Mouse (Mus musculus) limb, embryonic 14.5 days (tissue): ENCODE measurements around the gene Ank3. TPM values are rescaled to one million over a fixed set of nuclear protein-coding genes. Genes with fewer than 3 reads are reported as not detected.

Experiments
- ATAC-seq: fragments of 200-750 bp; cut with Nextera tagmentation; 2 replicates; pipeline ENCODE4 v1.8.0; 2017; ENCODE audit warnings: low read depth, moderate number of reproducible peaks, moderate TSS enrichment; ENCODE audit not compliant: low FRiP score
- DNase-seq: peaks from one replicate; pipeline ENCODE4 v3.0.0-alpha.2; 2015; ENCODE audit warnings: low spot score
- H3K27ac ChIP-seq: fragments of 300-500 bp; sonication (generic); replicated peaks from 2 replicates; pipeline ENCODE4 v1.5.1; 2014; ENCODE audit warnings: low read depth, mild to moderate bottlenecking, low read length, moderate library complexity, mixed read lengths
- H3K27me3 ChIP-seq: fragments of 300-500 bp; sonication (generic); 2 replicates; pipeline ENCODE4 v1.6.1; 2014; ENCODE audit warnings: low read length, mixed read lengths; ENCODE audit not compliant: control insufficient read depth, insufficient read depth
- H3K36me3 ChIP-seq: fragments of 300-500 bp; sonication (generic); 2 replicates; pipeline ENCODE4 v1.6.1; 2014; ENCODE audit warnings: mild to moderate bottlenecking, low read length, moderate library complexity, mixed read lengths; ENCODE audit not compliant: control insufficient read depth, insufficient read depth
- H3K4me1 ChIP-seq: fragments of 300-500 bp; sonication (generic); 2 replicates; pipeline ENCODE4 v1.6.1; 2014; ENCODE audit warnings: antibody characterized with exemption, low read length, mixed read lengths; ENCODE audit not compliant: control insufficient read depth, insufficient read depth
- H3K4me2 ChIP-seq: fragments of 300-500 bp; sonication (generic); replicated peaks from 2 replicates; pipeline ENCODE4 v1.6.1; 2014; ENCODE audit warnings: low read depth, mild to moderate bottlenecking, low read length, moderate library complexity; ENCODE audit not compliant: severe bottlenecking
- H3K4me3 ChIP-seq: fragments of 300-500 bp; sonication (generic); replicated peaks from 2 replicates; pipeline ENCODE4 v1.5.1; 2014; ENCODE audit warnings: low read length
- H3K9ac ChIP-seq: fragments of 300-500 bp; sonication (generic); 2 replicates; pipeline ENCODE4 v1.6.1; 2014; ENCODE audit warnings: mild to moderate bottlenecking, low read depth, low read length, moderate library complexity; ENCODE audit not compliant: severe bottlenecking
- H3K9me3 ChIP-seq: fragments of 300-500 bp; sonication (generic); 2 replicates; pipeline ENCODE4 v1.6.1; 2016; ENCODE audit warnings: low read length; ENCODE audit not compliant: control insufficient read depth
- POLR2A ChIP-seq: fragments of 200-500 bp; IDR thresholded peaks from 2 replicates; pipeline ENCODE4 v1.8.0; 2012; ENCODE audit warnings: inconsistent platforms, mild to moderate bottlenecking, moderate library complexity, borderline replicate concordance; ENCODE audit not compliant: insufficient read depth, insufficient read length; ENCODE audit errors: extremely low read depth
- WGBS: fragments of 180-500 bp; shearing (Covaris S2); extraction: QIAGEN DNeasy Blood & Tissue Kit; methylation state at CpG from one replicate; pipeline ENCODE4 v1.1.7; 2014; 5-methylcytosine and 5-hydroxymethylcytosine counted together
- polyA plus RNA-seq, 2 experiments: library from polyadenylated mRNA; depleted of rRNA in 1 of 2; stranded (reverse) in 1 of 2; unstranded in 1 of 2; fragments of >200 nt; fragmentation: Nextera tagmentation in 1 of 2; extraction: Ambion mirVana in 1 of 2; gene quantifications; 2 replicates each; pipeline versions ENCODE4 v1.2.1 to v1.2.3; 2012 to 2014

Gene Ank3
- polyA plus RNA-seq, 2 experiments, result 14.8 to 25.2 TPM

DNA sequence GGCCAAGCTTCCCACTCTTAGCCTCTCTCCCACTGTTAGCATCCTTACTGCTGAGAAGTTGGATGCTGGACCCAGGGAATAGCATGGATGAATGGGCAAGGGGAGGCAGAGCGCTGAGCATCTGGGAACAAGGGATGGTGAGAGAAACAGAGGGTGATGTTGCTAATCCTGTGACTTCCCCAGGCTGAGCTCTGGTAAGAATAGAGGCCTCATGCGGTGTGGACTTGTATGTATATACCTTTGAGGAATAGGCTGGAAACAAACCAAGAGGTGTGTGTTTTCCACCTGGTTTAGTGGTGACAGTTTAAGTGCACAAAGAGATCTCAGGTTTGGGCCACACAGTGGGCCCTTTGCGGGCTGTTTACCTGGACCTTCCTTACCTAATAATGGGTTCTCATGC, 517.0 kb downstream of the Ank3 start:
- H3K4me3 ChIP-seq, result no peak overlapping the region
- ATAC-seq (no peak), DNase-seq (no peak)
- H3K27me3 ChIP-seq, result no peaks in the 10 kb centered on the region
- H3K27ac ChIP-seq, result no peak overlapping the region
- no peaks in the 10 kb centered on the region for H3K36me3 ChIP-seq
- 63% methylated on average over 3 of the region's 3 CpGs for WGBS
- H3K4me1 ChIP-seq, result no peaks in the 10 kb centered on the region
- H3K9me3 ChIP-seq, result no peaks in the 10 kb centered on the region
- no peak overlapping the region for H3K4me2 ChIP-seq
- H3K9ac ChIP-seq, result no peak overlapping the region
- no peak for TF ChIP-seq POLR2A

DNA sequence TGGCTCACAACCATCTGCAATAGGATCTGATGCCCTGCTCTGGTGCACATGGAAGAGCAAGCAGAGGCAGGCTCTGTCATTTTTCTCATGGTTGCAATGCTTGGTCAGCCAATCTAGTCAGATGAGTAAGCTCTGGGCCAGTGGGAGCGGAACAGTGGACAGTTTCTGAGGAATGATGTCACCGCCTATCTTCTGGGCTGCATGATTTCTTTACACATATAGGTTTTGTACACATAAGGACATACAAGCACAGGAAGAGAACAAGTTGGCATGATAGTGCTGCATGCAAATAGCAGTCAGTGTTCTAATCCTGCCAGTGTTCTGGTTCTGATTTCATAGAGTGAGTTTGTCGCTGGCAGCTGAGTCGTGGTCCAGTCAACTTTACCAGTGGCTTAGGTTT, 517.6 kb downstream of the Ank3 start:
- ATAC-seq (no peak), DNase-seq (no peak)
- TF ChIP-seq POLR2A, result no peak
- Histone ChIP-seq H3K36me3 (no peaks in the 10 kb centered on the region), H3K4me2 (no peak overlapping the region), H3K4me3 (no peak overlapping the region), H3K4me1 (no peaks in the 10 kb centered on the region), H3K9me3 (no peaks in the 10 kb centered on the region), H3K9ac (no peak overlapping the region), H3K27ac (no peak overlapping the region), H3K27me3 (no peaks in the 10 kb centered on the region)
- WGBS, result 90% methylated on average over 4 of the region's 4 CpGs

DNA sequence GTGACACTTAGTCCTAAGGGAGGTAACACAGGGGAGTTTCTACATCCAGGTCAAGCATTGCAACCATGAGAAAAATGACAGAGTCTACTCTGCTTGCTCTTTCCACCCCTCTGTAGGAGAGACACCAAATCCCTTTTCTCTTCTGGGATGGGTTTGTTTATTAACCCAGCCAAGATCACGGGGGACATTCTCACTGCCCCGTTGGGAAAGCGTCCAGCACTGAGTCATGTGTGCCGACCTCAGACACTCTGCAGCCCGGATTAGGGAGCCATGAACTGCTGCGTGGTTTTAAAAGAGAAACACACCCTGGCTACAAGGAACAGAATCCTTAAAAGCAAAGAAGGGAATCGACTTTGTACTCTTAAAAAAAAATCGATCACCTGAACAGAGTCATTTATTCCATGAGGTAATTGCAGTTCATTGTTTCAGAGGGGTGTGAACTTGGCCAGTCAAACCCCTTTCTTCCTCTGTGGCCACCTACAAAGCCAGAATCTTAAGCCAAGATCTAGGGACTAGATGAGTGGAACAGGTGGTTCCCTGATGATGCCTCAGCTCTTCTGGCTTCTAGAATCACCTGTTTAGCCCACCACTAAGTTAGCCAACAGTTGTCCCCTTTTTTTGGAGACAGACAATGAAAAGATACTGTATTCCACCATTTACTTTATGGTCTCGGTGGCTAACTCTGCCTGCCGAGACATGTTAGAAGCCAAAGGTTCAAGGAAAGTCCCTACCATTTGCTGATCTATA, 518.3 kb downstream of the Ank3 start:
- H3K4me1 ChIP-seq, result no peaks in the 10 kb centered on the region
- H3K27ac ChIP-seq, result no peak overlapping the region
- DNase-seq (no peak), ATAC-seq (no peak)
- H3K9ac ChIP-seq, result no peak overlapping the region
- no peaks in the 10 kb centered on the region for H3K36me3 ChIP-seq
- WGBS, result 75% methylated on average over 10 of the region's 10 CpGs
- no peaks in the 10 kb centered on the region for H3K9me3 ChIP-seq
- no peaks in the 10 kb centered on the region for H3K27me3 ChIP-seq
- no peak for TF ChIP-seq POLR2A
- H3K4me3 ChIP-seq, result no peak overlapping the region
- no peak overlapping the region for H3K4me2 ChIP-seq

DNA sequence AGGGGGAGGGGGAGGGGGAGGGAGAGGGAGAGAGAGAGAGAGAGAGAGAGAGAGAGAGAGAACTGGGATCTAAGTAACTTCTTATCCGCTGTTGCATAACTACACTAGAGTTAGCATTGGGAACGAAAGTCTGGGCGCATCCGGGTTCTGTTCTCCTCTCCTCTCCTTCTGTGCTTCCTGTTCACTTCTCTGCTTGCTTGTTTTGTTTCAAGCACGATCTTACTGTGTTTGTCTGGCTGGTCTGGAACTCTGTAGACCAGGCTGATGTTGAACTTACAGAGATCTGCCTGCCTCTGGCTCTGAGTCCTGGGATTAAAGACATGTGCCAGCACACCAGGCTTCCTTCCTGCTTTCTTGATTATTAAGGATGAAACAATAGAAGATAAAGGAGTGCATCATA, 519.1 kb downstream of the Ank3 start:
- Histone ChIP-seq H3K9ac (no peak overlapping the region), H3K36me3 (no peaks in the 10 kb centered on the region), H3K27ac (no peak overlapping the region), H3K9me3 (no peaks in the 10 kb centered on the region), H3K4me3 (no peak overlapping the region), H3K4me2 (no peak overlapping the region), H3K4me1 (no peaks in the 10 kb centered on the region), H3K27me3 (no peaks in the 10 kb centered on the region)
- DNase-seq (no peak), ATAC-seq (no peak)
- TF ChIP-seq POLR2A, result no peak
- WGBS, result 93% methylated on average over 5 of the region's 5 CpGs

DNA sequence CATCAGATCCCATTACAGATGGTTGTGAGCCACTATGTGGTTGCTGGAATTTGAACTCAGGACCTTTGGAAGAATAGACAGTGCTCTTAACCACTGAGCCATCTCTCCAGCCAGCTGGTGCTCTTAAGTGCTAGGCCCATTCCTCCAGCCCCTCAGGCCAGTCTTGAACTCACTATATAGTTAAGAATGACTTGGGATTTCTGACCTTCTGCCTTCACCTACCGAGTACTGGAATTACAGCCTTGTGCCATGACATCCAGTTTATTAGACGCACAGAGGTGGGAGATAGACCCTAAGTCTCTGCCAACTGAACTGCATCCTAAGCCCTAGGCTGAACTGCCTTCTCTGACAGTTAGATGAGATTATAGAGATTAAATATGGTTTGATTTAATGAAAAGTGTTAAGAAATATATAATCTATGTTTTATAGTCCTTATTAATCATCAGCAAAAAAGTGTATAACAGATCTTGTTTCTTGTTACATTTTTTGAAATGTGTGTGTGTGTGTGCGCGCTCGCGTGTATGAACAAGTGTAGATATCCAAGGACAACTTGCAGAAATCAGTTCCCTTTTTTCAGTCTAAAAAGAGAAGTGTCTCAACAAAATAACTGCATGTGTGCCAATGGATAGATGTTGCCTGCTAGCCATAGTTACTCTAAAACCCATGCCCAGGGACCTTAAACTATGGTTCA, 520.0 kb downstream of the Ank3 start:
- no peaks in the 10 kb centered on the region for H3K27me3 ChIP-seq
- no peaks in the 10 kb centered on the region for H3K36me3 ChIP-seq
- no peak for DNase-seq
- no peak overlapping the region for H3K4me2 ChIP-seq
- H3K4me1 ChIP-seq, result no peaks in the 10 kb centered on the region
- H3K4me3 ChIP-seq, result no peak overlapping the region
- WGBS, result 93% methylated on average over 6 of the region's 6 CpGs
- no peak for TF ChIP-seq POLR2A
- H3K9me3 ChIP-seq, result no peaks in the 10 kb centered on the region
- ATAC-seq, result no peak
- H3K9ac ChIP-seq, result no peak overlapping the region
- no peak overlapping the region for H3K27ac ChIP-seq
